Mouse (Mus musculus) hindbrain, embryonic 16.5 days (tissue): ENCODE data around the gene Cryzl1. TPM values are rescaled to one million over a fixed set of nuclear protein-coding genes. Genes with fewer than 3 reads are reported as not detected.

ENCODE experiments used
- ATAC-seq: fragments of 200-750 bp; cut with Nextera tagmentation; 2 replicates; pipeline ENCODE4 v1.8.0; 2017; ENCODE audit warnings: moderate TSS enrichment, moderate library complexity
- H3K27ac ChIP-seq: fragments of 300-500 bp; sonication (generic); 2 replicates; pipeline ENCODE4 v1.5.1; 2014; ENCODE audit warnings: low read depth, mild to moderate bottlenecking, control low read depth, low read length, moderate library complexity
- H3K27me3 ChIP-seq: fragments of 300-500 bp; sonication (generic); replicated peaks from 2 replicates; pipeline ENCODE4 v1.6.1; 2014; ENCODE audit warnings: low read length; ENCODE audit not compliant: control insufficient read depth, insufficient read depth
- H3K36me3 ChIP-seq: fragments of 300-500 bp; sonication (generic); 2 replicates; pipeline ENCODE4 v1.6.1; 2014; ENCODE audit warnings: mild to moderate bottlenecking, low read length, moderate library complexity, mixed read lengths; ENCODE audit not compliant: control insufficient read depth, insufficient read depth
- H3K4me1 ChIP-seq: fragments of 300-500 bp; sonication (generic); 2 replicates; pipeline ENCODE4 v1.6.1; 2014; ENCODE audit warnings: low read depth, low read length; ENCODE audit not compliant: control insufficient read depth, insufficient read depth
- H3K4me2 ChIP-seq: fragments of 300-500 bp; sonication (generic); 2 replicates; pipeline ENCODE4 v1.6.1; 2014; ENCODE audit warnings: mild to moderate bottlenecking, low read length, control low read depth, moderate library complexity
- H3K4me3 ChIP-seq: fragments of 300-500 bp; sonication (generic); 2 replicates; pipeline ENCODE4 v1.5.1; 2014; ENCODE audit warnings: mild to moderate bottlenecking, low read length, control low read depth, moderate library complexity
- H3K9ac ChIP-seq: fragments of 300-500 bp; sonication (generic); 2 replicates; pipeline ENCODE4 v1.6.1; 2014; ENCODE audit warnings: low read depth, mild to moderate bottlenecking, control low read depth, low read length, moderate library complexity
- H3K9me3 ChIP-seq: fragments of 300-500 bp; sonication (generic); 2 replicates; pipeline ENCODE4 v1.6.1; 2014; ENCODE audit warnings: mild to moderate bottlenecking, low read length, moderate library complexity; ENCODE audit not compliant: control insufficient read depth
- WGBS: fragments of 180-500 bp; shearing (Covaris S2); extraction: QIAGEN DNeasy Blood & Tissue Kit; methylation state at CpG from one replicate; pipeline ENCODE4 v1.1.7; 2014; 5-methylcytosine and 5-hydroxymethylcytosine counted together
- polyA plus RNA-seq: library from polyadenylated mRNA; unstranded; fragments of >200 nt; fragmentation: Nextera tagmentation; extraction: Ambion mirVana; gene quantifications from 2 replicates; pipeline ENCODE4 v1.2.1, GENCODE M21; 2015

The Cryzl1 gene
- polyA plus RNA-seq, 1 experiment from 2014 or later, result 115 TPM

- Histone ChIP-seq H3K4me3 (no peak overlapping the region), H3K27me3 (no peaks in the 10 kb centered on the region), H3K4me1 (peaks cover 33% of the 10 kb centered on the region), H3K4me2 (no peak overlapping the region), H3K36me3 (no peaks in the 10 kb centered on the region), H3K27ac (no peak overlapping the region), H3K9me3 (no peaks in the 10 kb centered on the region), H3K9ac (no peak overlapping the region)
- ATAC-seq, result no peak
- WGBS, result 74% methylated on average over 6 of the region's 6 CpGs
Measured at GRCm38 (mm10) chr16:91764414-91764813, 35.6 kb upstream of the Cryzl1 start.

GRCm38 (mm10) chr16:91763975-91764374 is 35.2 kb upstream of the Cryzl1 start:
- H3K4me2 ChIP-seq, result no peak overlapping the region
- no peak overlapping the region for H3K27ac ChIP-seq
- peaks cover 33% of the 10 kb centered on the region for H3K4me1 ChIP-seq
- no peak overlapping the region for H3K4me3 ChIP-seq
- H3K27me3 ChIP-seq, result no peaks in the 10 kb centered on the region
- H3K9me3 ChIP-seq, result no peaks in the 10 kb centered on the region
- 51% methylated on average over 6 of the region's 6 CpGs for WGBS
- ATAC-seq, result no peak
- no peak overlapping the region for H3K9ac ChIP-seq
- H3K36me3 ChIP-seq, result no peaks in the 10 kb centered on the region

GRCm38 (mm10) chr16:91762476-91762875 is 33.7 kb upstream of the Cryzl1 start:
- Histone ChIP-seq H3K4me1 (peaks cover 33% of the 10 kb centered on the region), H3K9ac (no peak overlapping the region), H3K36me3 (no peaks in the 10 kb centered on the region), H3K4me3 (no peak overlapping the region), H3K9me3 (no peaks in the 10 kb centered on the region), H3K27me3 (no peaks in the 10 kb centered on the region), H3K27ac (no peak overlapping the region), H3K4me2 (no peak overlapping the region)
- 65% methylated on average over 7 of the region's 7 CpGs for WGBS
- no peak for ATAC-seq

GRCm38 (mm10) chr16:91761761-91762160 is 33.0 kb upstream of the Cryzl1 start:
- no peaks in the 10 kb centered on the region for H3K27me3 ChIP-seq
- H3K27ac ChIP-seq, result no peak overlapping the region
- peaks cover 29% of the 10 kb centered on the region for H3K4me1 ChIP-seq
- no peak overlapping the region for H3K4me2 ChIP-seq
- no peak for ATAC-seq
- no peak overlapping the region for H3K4me3 ChIP-seq
- no peaks in the 10 kb centered on the region for H3K36me3 ChIP-seq
- no peak overlapping the region for H3K9ac ChIP-seq
- WGBS, result 80% methylated on average over 3 of the region's 3 CpGs
- H3K9me3 ChIP-seq, result no peaks in the 10 kb centered on the region

GRCm38 (mm10) chr16:91761202-91761601 is 32.4 kb upstream of the Cryzl1 start:
- Histone ChIP-seq H3K36me3 (no peaks in the 10 kb centered on the region), H3K9ac (no peak overlapping the region), H3K27me3 (no peaks in the 10 kb centered on the region), H3K4me3 (no peak overlapping the region), H3K9me3 (no peaks in the 10 kb centered on the region), H3K4me2 (no peak overlapping the region), H3K4me1 (peaks cover 25% of the 10 kb centered on the region), H3K27ac (no peak overlapping the region)
- WGBS, result 66% methylated on average over 9 of the region's 9 CpGs
- ATAC-seq, result no peak

- Histone ChIP-seq H3K36me3 (no peaks in the 10 kb centered on the region), H3K27me3 (no peaks in the 10 kb centered on the region), H3K9ac (no peak overlapping the region), H3K4me3 (no peak overlapping the region), H3K9me3 (no peaks in the 10 kb centered on the region), H3K4me2 (no peak overlapping the region), H3K4me1 (peaks cover 4% of the 10 kb centered on the region; the same call in 1 of the 2 replicates), H3K27ac (no peak overlapping the region)
- no peak for ATAC-seq
- WGBS, result 90% methylated on average over 6 of the region's 6 CpGs
Measured at GRCm38 (mm10) chr16:91754957-91755356, 26.2 kb upstream of the Cryzl1 start.

- Histone ChIP-seq H3K27me3 (no peaks in the 10 kb centered on the region), H3K9ac (no peak overlapping the region), H3K4me2 (no peak overlapping the region), H3K4me1 (0 out of 2 replicates have a peak, but pooled peaks cover 4% of the 10 kb centered on the region), H3K4me3 (no peak overlapping the region), H3K9me3 (no peaks in the 10 kb centered on the region), H3K27ac (no peak overlapping the region), H3K36me3 (no peaks in the 10 kb centered on the region)
- WGBS, result 88% methylated on average over 4 of the region's 4 CpGs
- no peak for ATAC-seq
Measured at GRCm38 (mm10) chr16:91753611-91754010, 24.8 kb upstream of the Cryzl1 start.

- Histone ChIP-seq H3K36me3 (no peaks in the 10 kb centered on the region), H3K27me3 (no peaks in the 10 kb centered on the region), H3K4me2 (no peak overlapping the region), H3K4me3 (no peak overlapping the region), H3K9ac (no peak overlapping the region), H3K9me3 (no peaks in the 10 kb centered on the region), H3K4me1 (0 out of 2 replicates have a peak, but pooled peaks cover 2% of the 10 kb centered on the region), H3K27ac (no peak overlapping the region)
- 0 out of 2 replicates have a peak, but pooled peaks have one; percentile 27 for ATAC-seq
- WGBS, result 81% methylated on average over 13 of the region's 13 CpGs
Measured at GRCm38 (mm10) chr16:91751644-91752385, 23.0 kb upstream of the Cryzl1 start.

GRCm38 (mm10) chr16:91747567-91747966 is 18.8 kb upstream of the Cryzl1 start:
- H3K27ac ChIP-seq, result no peak overlapping the region
- ATAC-seq, result no peak
- no peaks in the 10 kb centered on the region for H3K9me3 ChIP-seq
- H3K4me1 ChIP-seq, result peaks cover 8% of the 10 kb centered on the region
- H3K4me3 ChIP-seq, result no peak overlapping the region
- no peaks in the 10 kb centered on the region for H3K36me3 ChIP-seq
- H3K27me3 ChIP-seq, result no peaks in the 10 kb centered on the region
- 86% methylated on average over 6 of the region's 6 CpGs for WGBS
- no peak overlapping the region for H3K9ac ChIP-seq
- H3K4me2 ChIP-seq, result no peak overlapping the region
